Mouse (Mus musculus): Measurements from ENCODE around the gene Tnfsf9.

GRCm38 (mm10) chr17:57102276-57102675, 2.8 kb upstream of the Tnfsf9 start:
- TF ChIP-seq POLR2A (IDR thresholded peaks at IDR 0.05; ENCODE audit: borderline replicate concordance, control insufficient read depth, low read depth, low read length) = no peak
- no peak for TF ChIP-seq CTCF (IDR thresholded peaks at IDR 0.05; ENCODE audit: control insufficient read depth, insufficient read depth, low read length)
